Mouse (Mus musculus): ENCODE measurements around the gene Ifna2. TPM values are rescaled to one million over a fixed set of nuclear protein-coding genes. Genes with fewer than 3 reads are reported as not detected.

Ifna2 gene
- polyA plus RNA-seq, 1 experiment from 2014 or later = not detected

GRCm38 (mm10) chr4:88641077-88641831, 42.5 kb downstream of the Ifna2 start:
- WGBS = 23% methylated on average over 11 of the region's 11 CpGs
- H3K4me1 ChIP-seq = no peaks in the 10 kb centered on the region
- H3K36me3 ChIP-seq = no peaks in the 10 kb centered on the region
- peak overlapping the region; percentile 62; the same call in 1 of the 2 replicates for H3K27ac ChIP-seq
- peak; percentile 99 for DNase-seq (ENCODE audit: low spot score)
- H3K27me3 ChIP-seq (ENCODE audit: low read depth, poor library complexity, severe bottlenecking) = no peaks in the 10 kb centered on the region
- no peaks in the 10 kb centered on the region for H3K9me3 ChIP-seq (replicated peaks)
- peak overlapping the region; percentile 35 for H3K4me3 ChIP-seq

DNA sequence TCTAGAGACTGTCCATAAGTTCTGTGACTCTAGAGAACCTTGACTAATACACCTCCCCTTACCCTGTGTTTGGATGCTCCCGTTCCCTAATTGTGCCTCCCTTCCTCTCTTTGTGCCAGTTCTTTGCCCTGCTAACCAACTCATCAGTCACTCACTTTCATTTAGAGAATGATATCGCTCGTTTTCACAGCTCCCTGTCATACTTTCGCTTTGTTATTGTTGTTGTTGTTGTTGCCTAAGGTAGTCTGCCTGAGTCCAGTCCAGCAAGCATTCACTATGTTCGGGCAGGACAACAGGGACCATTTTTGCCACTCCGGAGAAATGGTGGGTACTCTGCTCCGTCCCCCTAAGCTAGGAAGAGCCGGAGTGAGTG, 43.0 kb downstream of the Ifna2 start:
- H3K27me3 ChIP-seq (ENCODE audit: low read depth, poor library complexity, severe bottlenecking) = no peaks in the 10 kb centered on the region
- no peak for DNase-seq (ENCODE audit: low spot score)
- peak overlapping the region; percentile 62; the same call in 1 of the 2 replicates for H3K27ac ChIP-seq
- H3K36me3 ChIP-seq = no peaks in the 10 kb centered on the region
- no peaks in the 10 kb centered on the region for H3K9me3 ChIP-seq (replicated peaks)
- no peaks in the 10 kb centered on the region for H3K4me1 ChIP-seq
- 82% methylated on average over 8 of the region's 8 CpGs for WGBS
- H3K4me3 ChIP-seq = peak overlapping the region; percentile 35

DNA sequence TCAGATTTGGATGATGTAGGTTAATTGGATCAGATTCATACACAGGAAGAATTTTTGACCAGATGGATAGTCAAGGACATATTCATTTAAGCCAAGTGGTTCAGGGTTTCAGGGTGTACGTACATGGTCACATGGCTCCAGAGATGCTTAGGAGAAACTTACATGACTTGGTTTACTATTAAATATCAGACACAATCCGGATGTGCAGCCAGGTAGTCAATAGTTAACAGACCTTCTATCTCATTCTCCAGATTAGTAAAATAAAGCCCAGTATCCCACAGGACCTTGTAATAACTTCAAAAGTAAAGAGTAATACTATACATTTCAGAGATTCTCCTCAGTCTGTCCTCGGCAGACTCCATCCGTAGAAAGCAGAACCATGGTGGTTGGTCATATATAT, 49.4 kb downstream of the Ifna2 start, which contains the start of gene C87499:
Gene C87499, minus strand, starts transcription at position 101 of the 400 bp plus-strand sequence.
- 93% methylated on average over 4 of the region's 4 CpGs for WGBS
- no peak for DNase-seq (ENCODE audit: low spot score)
- Histone ChIP-seq H3K27ac (no peak within 1 kb of the TSS), H3K27me3 (ENCODE audit: low read depth, poor library complexity, severe bottlenecking) (no peaks in the 10 kb centered on the region), H3K4me3 (no peak within 1 kb of the TSS), H3K9me3 (replicated peaks) (no peaks in the 10 kb centered on the region), H3K36me3 (no peaks in the 10 kb centered on the region), H3K4me1 (no peaks in the 10 kb centered on the region)

Other genes with a start within 250 kb of the Ifna2 start
- 2.1 and 2.5 TPM in 2 replicates for gene Hacd4, start 245.0 kb downstream of the Ifna2 start, polyA plus RNA-seq (2016; fragmentation: Nextera tagmentation; extraction: Ambion mirVana)
- gene Ifnb1, start 161.1 kb downstream of the Ifna2 start, polyA plus RNA-seq (2016; fragmentation: Nextera tagmentation; extraction: Ambion mirVana) = not detected in 2 replicates
- not detected in 2 replicates for gene Ifna15, start 125.7 kb downstream of the Ifna2 start, polyA plus RNA-seq (2016; fragmentation: Nextera tagmentation; extraction: Ambion mirVana)
- not detected in 2 replicates for gene Ifna14, start 112.1 kb downstream of the Ifna2 start, polyA plus RNA-seq (2016; fragmentation: Nextera tagmentation; extraction: Ambion mirVana)
- gene Ifna9, start 91.5 kb downstream of the Ifna2 start, polyA plus RNA-seq (2016; fragmentation: Nextera tagmentation; extraction: Ambion mirVana) = not detected in 2 replicates
- gene Ifna12, start 80.5 kb downstream of the Ifna2 start, polyA plus RNA-seq (2016; fragmentation: Nextera tagmentation; extraction: Ambion mirVana) = not detected in 2 replicates
- gene C87499, start 49.5 kb downstream of the Ifna2 start, polyA plus RNA-seq (2016; fragmentation: Nextera tagmentation; extraction: Ambion mirVana) = not detected in 2 replicates
- gene Ifna13, start 39.5 kb downstream of the Ifna2 start, polyA plus RNA-seq (2016; fragmentation: Nextera tagmentation; extraction: Ambion mirVana) = 0.24 TPM in 1 of 2 replicates, not detected in the other
- not detected in 2 replicates for gene Ifna16, start 7.0 kb downstream of the Ifna2 start, polyA plus RNA-seq (2016; fragmentation: Nextera tagmentation; extraction: Ambion mirVana)
- not detected in 2 replicates for gene Ifnab, start 7.4 kb upstream of the Ifna2 start, polyA plus RNA-seq (2016; fragmentation: Nextera tagmentation; extraction: Ambion mirVana)
- 1.1 and 1.5 TPM in 2 replicates for gene Gm26566, start 37.9 kb upstream of the Ifna2 start, polyA plus RNA-seq (2016; fragmentation: Nextera tagmentation; extraction: Ambion mirVana)
- 82.7 and 106 TPM in 2 replicates for gene Klhl9, start 38.6 kb upstream of the Ifna2 start, polyA plus RNA-seq (2016; fragmentation: Nextera tagmentation; extraction: Ambion mirVana)
- gene Gm13271, start 71.0 kb upstream of the Ifna2 start, polyA plus RNA-seq (2016; fragmentation: Nextera tagmentation; extraction: Ambion mirVana) = 0.33 TPM in 1 of 2 replicates, not detected in the other
- gene Gm13283, start 76.2 kb upstream of the Ifna2 start, polyA plus RNA-seq (2016; fragmentation: Nextera tagmentation; extraction: Ambion mirVana) = 0.40 and 0.54 TPM in 2 replicates
- gene Gm13290, start 89.9 kb upstream of the Ifna2 start, polyA plus RNA-seq (2016; fragmentation: Nextera tagmentation; extraction: Ambion mirVana) = 0.74 and 0.94 TPM in 2 replicates
- not detected in 2 replicates for gene Gm13289, start 93.0 kb upstream of the Ifna2 start, polyA plus RNA-seq (2016; fragmentation: Nextera tagmentation; extraction: Ambion mirVana)
- not detected in 2 replicates for gene Gm13272, start 95.9 kb upstream of the Ifna2 start, polyA plus RNA-seq (2016; fragmentation: Nextera tagmentation; extraction: Ambion mirVana)
- 0.16 and 0.39 TPM in 2 replicates for gene Ifnz, start 98.2 kb upstream of the Ifna2 start, polyA plus RNA-seq (2016; fragmentation: Nextera tagmentation; extraction: Ambion mirVana)
- gene Gm13276, start 101.8 kb upstream of the Ifna2 start, polyA plus RNA-seq (2016; fragmentation: Nextera tagmentation; extraction: Ambion mirVana) = not detected in 2 replicates
- not detected in 2 replicates for gene Gm13277, start 104.7 kb upstream of the Ifna2 start, polyA plus RNA-seq (2016; fragmentation: Nextera tagmentation; extraction: Ambion mirVana)
- gene Gm13278, start 107.6 kb upstream of the Ifna2 start, polyA plus RNA-seq (2016; fragmentation: Nextera tagmentation; extraction: Ambion mirVana) = not detected in 2 replicates
- not detected in 2 replicates for gene Gm13275, start 110.6 kb upstream of the Ifna2 start, polyA plus RNA-seq (2016; fragmentation: Nextera tagmentation; extraction: Ambion mirVana)
- gene Gm13279, start 113.5 kb upstream of the Ifna2 start, polyA plus RNA-seq (2016; fragmentation: Nextera tagmentation; extraction: Ambion mirVana) = not detected in 2 replicates
- 0.28 and 0.48 TPM in 2 replicates for gene Gm13285, start 115.8 kb upstream of the Ifna2 start, polyA plus RNA-seq (2016; fragmentation: Nextera tagmentation; extraction: Ambion mirVana)
- gene Gm13287, start 119.3 kb upstream of the Ifna2 start, polyA plus RNA-seq (2016; fragmentation: Nextera tagmentation; extraction: Ambion mirVana) = not detected in 2 replicates
- gene Gm13288, start 121.6 kb upstream of the Ifna2 start, polyA plus RNA-seq (2016; fragmentation: Nextera tagmentation; extraction: Ambion mirVana) = 0.15 TPM in 1 of 2 replicates, not detected in the other
- gene Ifna7, start 132.3 kb upstream of the Ifna2 start, polyA plus RNA-seq (2016; fragmentation: Nextera tagmentation; extraction: Ambion mirVana) = not detected in 2 replicates
- gene Ifna11, start 136.0 kb upstream of the Ifna2 start, polyA plus RNA-seq (2016; fragmentation: Nextera tagmentation; extraction: Ambion mirVana) = not detected in 2 replicates
- not detected in 2 replicates for gene Ifna6, start 143.5 kb upstream of the Ifna2 start, polyA plus RNA-seq (2016; fragmentation: Nextera tagmentation; extraction: Ambion mirVana)
- gene Ifna5, start 151.6 kb upstream of the Ifna2 start, polyA plus RNA-seq (2016; fragmentation: Nextera tagmentation; extraction: Ambion mirVana) = not detected in 2 replicates
- not detected in 2 replicates for gene Ifna4, start 157.9 kb upstream of the Ifna2 start, polyA plus RNA-seq (2016; fragmentation: Nextera tagmentation; extraction: Ambion mirVana)
- not detected in 2 replicates for gene Ifna1, start 166.2 kb upstream of the Ifna2 start, polyA plus RNA-seq (2016; fragmentation: Nextera tagmentation; extraction: Ambion mirVana)
- gene Ifne, start 196.3 kb upstream of the Ifna2 start, polyA plus RNA-seq (2016; fragmentation: Nextera tagmentation; extraction: Ambion mirVana) = not detected in 2 replicates